Mouse (Mus musculus) C2C12 (cell line): ENCODE results near the gene Emc10. TPM values are rescaled to one million over a fixed set of nuclear protein-coding genes. Genes with fewer than 3 reads are reported as not detected.

Source experiments
- H3K27me3 ChIP-seq: one replicate; pipeline ENCODE4 v1.6.1; 2011; ENCODE audit not compliant: control insufficient read depth, insufficient read depth, insufficient read length
- H3K36me3 ChIP-seq: one replicate; pipeline ENCODE4 v1.6.1; 2011; ENCODE audit not compliant: control insufficient read depth, insufficient read depth
- H3K4me3 ChIP-seq: one replicate; pipeline ENCODE4 v1.5.1; 2011; ENCODE audit warnings: mild to moderate bottlenecking, control low read depth; ENCODE audit not compliant: poor library complexity, insufficient read depth, severe bottlenecking
- H3K79me2 ChIP-seq: one replicate; pipeline ENCODE4 v1.6.1; 2011; ENCODE audit not compliant: control insufficient read depth, insufficient read depth
- H3K79me3 ChIP-seq: one replicate; pipeline ENCODE4 v1.6.1; 2011; ENCODE audit warnings: low read depth, control low read depth
- H3ac ChIP-seq: one replicate; pipeline ENCODE3; 2011; ENCODE audit warnings: low read depth; ENCODE audit not compliant: control insufficient read depth, insufficient read length
- CEBPB ChIP-seq: IDR thresholded peaks from one replicate; pipeline ENCODE4 v1.6.1; 2011; ENCODE audit warnings: low read depth, mild to moderate bottlenecking, control low read depth, moderate library complexity
- CTCF ChIP-seq: IDR thresholded peaks from one replicate; pipeline ENCODE4 v1.5.1; 2011; ENCODE audit not compliant: control insufficient read depth, insufficient read depth, insufficient read length
- FOSL1 ChIP-seq: IDR thresholded peaks from one replicate; pipeline ENCODE4 v1.8.0; 2011; ENCODE audit warnings: mild to moderate bottlenecking, low read length; ENCODE audit not compliant: poor library complexity, insufficient read depth, severe bottlenecking
- MAX ChIP-seq: IDR thresholded peaks from one replicate; pipeline ENCODE4 v1.6.1; 2011; ENCODE audit warnings: mild to moderate bottlenecking, control low read depth
- MYOD1 ChIP-seq: IDR thresholded peaks from one replicate; pipeline ENCODE4 v1.6.1; 2011; ENCODE audit warnings: low read depth; ENCODE audit not compliant: control insufficient read depth, insufficient read length
- MYOG ChIP-seq: IDR thresholded peaks from one replicate; pipeline ENCODE4 v1.6.1; 2011; ENCODE audit not compliant: control insufficient read depth, insufficient read length; ENCODE audit errors: extremely low read depth
- USF1 ChIP-seq: IDR thresholded peaks from one replicate; pipeline ENCODE4 v1.6.1; 2011; ENCODE audit warnings: low read depth, mild to moderate bottlenecking, control low read depth, moderate library complexity
- polyA plus RNA-seq: library from polyadenylated mRNA; unstranded; fragments of >200 nt; fragmentation: generic; extraction: Trizol; gene quantifications from one replicate; pipeline ENCODE4 v1.2.1, GENCODE M21; 2012; ENCODE audit warnings: missing spikeins

The Emc10 gene
- polyA plus RNA-seq, 1 experiment, result 93.5 TPM

GRCm38 (mm10) chr7:44446070-44446855 is 50.1 kb downstream of the Emc10 start:
- Histone ChIP-seq H3K79me2 (no peaks in the 10 kb centered on the region), H3K27me3 (peaks cover 68% of the 10 kb centered on the region), H3K79me3 (no peaks in the 10 kb centered on the region), H3ac (no peak overlapping the region), H3K36me3 (no peaks in the 10 kb centered on the region), H3K4me3 (no peak overlapping the region)
- TF ChIP-seq MYOD1 (no peak), MYOG (no peak), MAX (no peak), USF1 (no peak), FOSL1 (no peak), CTCF (no peak), CEBPB (no peak)

GRCm38 (mm10) chr7:44445528-44445923 is 50.8 kb downstream of the Emc10 start:
- H3K27me3 ChIP-seq, result peaks cover 69% of the 10 kb centered on the region
- H3K4me3 ChIP-seq, result no peak overlapping the region
- no peak for TF ChIP-seq CTCF
- TF ChIP-seq MYOG, result no peak
- no peak for TF ChIP-seq USF1
- no peak for TF ChIP-seq MAX
- no peak for TF ChIP-seq FOSL1
- TF ChIP-seq CEBPB, result no peak
- no peak for TF ChIP-seq MYOD1
- H3ac ChIP-seq, result no peak overlapping the region
- H3K79me3 ChIP-seq, result no peaks in the 10 kb centered on the region
- H3K36me3 ChIP-seq, result no peaks in the 10 kb centered on the region
- no peaks in the 10 kb centered on the region for H3K79me2 ChIP-seq

- Histone ChIP-seq H3K27me3 (peaks cover 70% of the 10 kb centered on the region), H3ac (no peak overlapping the region), H3K79me3 (no peaks in the 10 kb centered on the region), H3K79me2 (no peaks in the 10 kb centered on the region), H3K4me3 (no peak overlapping the region), H3K36me3 (no peaks in the 10 kb centered on the region)
- no peak for TF ChIP-seq FOSL1
- no peak for TF ChIP-seq USF1
- no peak for TF ChIP-seq CEBPB
- TF ChIP-seq MYOG, result no peak
- no peak for TF ChIP-seq CTCF
- no peak for TF ChIP-seq MAX
- TF ChIP-seq MYOD1, result no peak
Observed at GRCm38 (mm10) chr7:44444886-44445527, 51.3 kb downstream of the Emc10 start.

- Histone ChIP-seq H3K79me3 (no peaks in the 10 kb centered on the region), H3K79me2 (no peaks in the 10 kb centered on the region), H3K4me3 (no peak overlapping the region), H3ac (no peak overlapping the region), H3K36me3 (no peaks in the 10 kb centered on the region), H3K27me3 (peaks cover 67% of the 10 kb centered on the region)
- no peak for TF ChIP-seq MAX
Observed at GRCm38 (mm10) chr7:44443268-44444173, 52.8 kb downstream of the Emc10 start.

- Histone ChIP-seq H3K27me3 (peaks cover 71% of the 10 kb centered on the region), H3K79me2 (no peaks in the 10 kb centered on the region), H3K36me3 (no peaks in the 10 kb centered on the region), H3K79me3 (no peaks in the 10 kb centered on the region), H3ac (no peak overlapping the region), H3K4me3 (no peak overlapping the region)
- TF ChIP-seq CTCF, result no peak
- TF ChIP-seq FOSL1, result no peak
- no peak for TF ChIP-seq CEBPB
- TF ChIP-seq MYOD1, result no peak
- no peak for TF ChIP-seq MYOG
- TF ChIP-seq USF1, result no peak
- no peak for TF ChIP-seq MAX
Observed at GRCm38 (mm10) chr7:44442407-44442821, 53.9 kb downstream of the Emc10 start.
